Mouse (Mus musculus) CH12F3 (cell line): ENCODE results near the gene Tnni3k.
"Not testable (repeated sequence)": the region's sequence is repeated elsewhere in the genome, so short reads cannot be mapped to it uniquely, and the experiment has no call there.

Experiments used
- in situ Hi-C: fragments of 300-500 bp; cut with MboI; formaldehyde crosslinking; loops from 2 replicates; pipeline ENCODE4 v1.14.3; 2020; ENCODE audit warnings: low sequenced_read_pairs

Tnni3k gene

DNA sequence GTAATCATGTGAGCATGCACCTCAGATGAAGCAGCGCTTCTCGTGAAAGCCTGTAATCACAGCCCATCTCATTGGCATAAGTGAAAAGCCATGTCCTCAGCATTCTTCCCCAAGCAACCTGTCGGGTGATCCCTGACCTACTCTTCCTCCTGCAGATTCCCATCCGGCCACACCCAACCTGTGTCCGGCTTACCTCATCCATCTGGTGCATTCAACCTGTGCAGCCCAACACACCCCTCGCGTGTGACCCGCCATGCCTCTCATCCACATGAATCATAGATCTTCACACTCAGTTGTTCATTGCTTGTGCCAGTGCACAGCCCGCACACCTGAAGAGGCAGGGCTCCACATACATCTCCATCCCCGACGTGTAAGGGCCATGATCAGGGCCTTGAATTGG lies 217.3 kb downstream of the Tnni3k start:
- in situ Hi-C loops, result no loop called here

DNA sequence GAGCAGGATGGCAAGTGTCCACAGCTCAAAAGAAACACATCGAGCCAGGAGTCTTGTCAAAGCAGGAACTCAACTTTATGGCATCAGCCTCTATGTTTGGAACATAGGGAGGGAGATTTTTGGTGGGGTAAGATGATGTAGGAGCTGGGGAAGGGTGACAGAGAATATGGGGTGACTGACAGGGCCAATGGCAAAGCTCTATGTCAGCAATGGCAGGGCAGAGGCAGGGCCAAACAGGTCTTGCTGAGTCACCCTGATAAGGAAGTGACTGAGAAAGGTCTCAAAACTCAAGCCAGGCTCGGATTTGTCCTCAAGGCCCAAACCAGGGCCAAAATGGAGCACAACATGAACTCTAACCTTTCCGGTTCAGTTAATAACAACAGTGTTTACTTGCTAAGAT lies 219.1 kb downstream of the Tnni3k start:
- in situ Hi-C loops, result no loop called here

DNA sequence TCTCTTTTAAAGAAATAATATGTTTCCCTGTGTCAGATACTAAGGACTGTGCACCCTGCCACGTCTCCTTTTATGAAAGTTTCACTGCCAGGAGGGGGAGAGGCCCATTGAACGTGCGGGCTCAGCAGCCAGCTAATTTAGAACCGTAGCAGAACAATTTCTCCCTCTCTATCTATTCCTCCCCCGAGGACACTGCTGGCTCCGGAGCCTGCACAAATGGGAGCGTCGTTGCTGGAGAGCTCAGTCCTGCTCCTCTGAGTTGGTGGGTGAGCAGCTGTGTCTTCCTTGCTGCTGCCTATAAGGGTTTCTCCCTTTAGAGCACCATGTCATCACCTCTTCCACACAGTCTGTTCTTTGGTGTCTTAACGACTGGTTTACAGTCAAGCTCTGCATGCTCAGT lies 220.8 kb downstream of the Tnni3k start:
- in situ Hi-C loops, result no loop called here

DNA sequence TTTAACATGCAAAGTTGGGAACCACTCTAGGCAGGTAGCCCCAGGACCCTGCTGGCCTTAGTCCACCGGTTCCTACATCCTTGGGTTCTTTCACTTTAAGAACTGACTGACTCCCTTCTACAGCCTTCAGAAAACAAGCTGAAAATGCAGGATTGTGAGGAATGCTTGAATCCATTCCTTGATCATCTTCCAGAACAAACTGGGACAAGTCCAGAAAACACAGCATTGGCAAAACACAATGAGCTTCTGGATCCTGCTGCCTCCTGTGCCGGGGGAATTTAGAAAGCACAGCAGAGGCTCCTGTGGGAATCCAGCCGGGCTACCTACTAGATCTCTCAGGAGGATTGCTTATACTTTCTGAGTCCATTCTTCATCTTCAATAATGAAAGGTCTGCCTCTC lies 229.5 kb downstream of the Tnni3k start:
- in situ Hi-C loops, result no loop called here

- in situ Hi-C loops, result no loop called here
Measured at GRCm38 (mm10) chr3:154824713-154825112, 230.5 kb downstream of the Tnni3k start.

- in situ Hi-C loops, result not testable (repeated sequence)
Measured at GRCm38 (mm10) chr3:154819684-154820083, 235.5 kb downstream of the Tnni3k start.

DNA sequence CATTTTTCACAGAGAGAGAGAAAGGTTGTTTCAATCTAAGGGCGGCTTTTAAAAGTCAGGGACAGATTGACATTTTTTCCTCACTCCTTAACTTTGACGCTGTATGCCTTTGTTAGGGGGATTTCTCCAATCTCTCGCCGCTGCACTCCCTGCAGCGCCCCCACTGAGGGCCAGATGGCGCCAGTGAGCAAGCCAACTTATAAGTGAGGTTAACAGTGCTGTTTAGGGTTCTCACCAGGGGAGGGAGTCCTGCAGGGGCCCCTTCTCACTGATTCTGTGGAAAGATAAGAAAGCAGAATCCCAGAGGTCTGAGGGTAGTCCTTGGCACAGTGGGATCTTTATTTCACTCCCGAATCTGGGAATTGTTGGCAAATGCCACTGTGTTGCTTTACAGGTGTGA lies 237.5 kb downstream of the Tnni3k start:
- in situ Hi-C loops, result no loop called here

- in situ Hi-C loops, result no loop called here
Measured at GRCm38 (mm10) chr3:154816801-154817625, 238.2 kb downstream of the Tnni3k start.

- in situ Hi-C loops, result no loop called here
Measured at GRCm38 (mm10) chr3:154816231-154816630, 239.0 kb downstream of the Tnni3k start.

- in situ Hi-C loops, result no loop called here
Measured at GRCm38 (mm10) chr3:154815606-154816005, 239.6 kb downstream of the Tnni3k start.

GRCm38 (mm10) chr3:154812893-154813292 lies 242.3 kb downstream of the Tnni3k start:
- in situ Hi-C loops, result no loop called here

GRCm38 (mm10) chr3:154811833-154812232 lies 243.4 kb downstream of the Tnni3k start:
- in situ Hi-C loops, result no loop called here

- in situ Hi-C loops, result no loop called here
Measured at GRCm38 (mm10) chr3:154811281-154811680, 243.9 kb downstream of the Tnni3k start.

DNA sequence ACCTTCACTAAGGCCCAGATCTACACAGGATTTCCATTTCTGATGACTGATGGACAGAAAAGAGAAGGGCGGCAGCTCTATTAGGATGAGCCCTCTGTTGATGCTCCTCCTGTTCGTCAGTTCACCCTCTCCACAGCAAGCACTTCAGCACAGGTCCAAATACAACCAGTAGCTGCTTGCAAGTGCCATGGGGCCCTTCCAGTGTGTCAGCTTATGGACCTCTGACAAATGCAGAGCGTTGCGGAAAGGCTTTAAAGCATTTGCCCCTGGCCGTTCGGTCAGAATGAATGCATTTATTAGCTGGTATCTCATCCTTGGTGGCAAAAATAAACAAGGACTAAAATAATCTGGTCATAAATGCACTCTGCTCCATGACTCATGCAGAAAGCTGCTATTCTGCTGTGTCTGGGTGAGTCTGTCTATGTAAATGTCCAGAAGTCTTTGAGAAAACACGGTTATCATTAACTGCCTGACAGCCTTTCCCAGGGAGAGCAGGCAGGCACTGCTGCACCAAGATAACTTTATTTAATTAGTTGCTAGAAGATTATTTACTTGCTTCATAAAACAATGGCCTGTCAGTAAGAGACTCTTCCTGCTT lies 244.8 kb downstream of the Tnni3k start:
- in situ Hi-C loops, result no loop called here

DNA sequence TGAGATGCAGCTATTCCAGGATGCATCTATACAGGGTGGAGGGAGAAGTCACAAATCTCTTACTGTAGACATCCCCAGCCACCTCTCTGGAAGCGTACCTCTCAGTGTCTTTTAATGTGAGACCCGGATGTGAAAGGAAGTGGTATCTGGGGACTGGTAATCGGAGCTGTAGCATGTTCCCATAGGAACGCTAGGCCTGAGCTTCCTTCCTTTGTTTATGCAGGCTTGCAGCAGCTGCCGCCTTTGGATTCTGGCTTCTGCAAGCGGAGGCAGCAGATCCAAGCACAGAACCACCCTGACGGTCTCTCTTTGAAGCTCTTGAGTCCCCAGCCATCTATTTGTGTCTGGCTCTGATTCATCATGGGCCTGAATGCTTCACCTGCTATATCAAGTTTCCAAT lies 248.6 kb downstream of the Tnni3k start:
- in situ Hi-C loops, result no loop called here

GRCm38 (mm10) chr3:154800888-154801429 lies 254.2 kb downstream of the Tnni3k start:
- in situ Hi-C loops, result no loop called here

DNA sequence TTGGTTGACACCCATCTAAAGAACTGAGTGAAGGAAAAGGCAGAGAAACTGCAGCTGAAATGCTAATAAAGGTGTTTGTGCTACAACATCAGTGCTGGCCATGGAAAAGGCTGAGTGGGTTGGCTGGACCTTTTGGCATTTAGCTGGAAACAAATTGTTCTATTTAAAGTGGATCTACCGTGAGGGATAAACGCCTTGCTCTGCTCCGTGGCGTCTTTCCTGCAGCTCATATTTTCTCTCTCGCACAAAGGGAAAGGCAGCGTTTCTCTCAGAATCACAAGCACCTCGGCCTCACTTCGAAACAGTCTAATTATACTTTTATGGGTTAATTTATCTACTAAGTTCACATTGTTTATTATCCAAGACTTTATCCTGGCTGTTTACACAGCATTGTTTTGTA lies 254.8 kb downstream of the Tnni3k start:
- in situ Hi-C loops, result no loop called here

DNA sequence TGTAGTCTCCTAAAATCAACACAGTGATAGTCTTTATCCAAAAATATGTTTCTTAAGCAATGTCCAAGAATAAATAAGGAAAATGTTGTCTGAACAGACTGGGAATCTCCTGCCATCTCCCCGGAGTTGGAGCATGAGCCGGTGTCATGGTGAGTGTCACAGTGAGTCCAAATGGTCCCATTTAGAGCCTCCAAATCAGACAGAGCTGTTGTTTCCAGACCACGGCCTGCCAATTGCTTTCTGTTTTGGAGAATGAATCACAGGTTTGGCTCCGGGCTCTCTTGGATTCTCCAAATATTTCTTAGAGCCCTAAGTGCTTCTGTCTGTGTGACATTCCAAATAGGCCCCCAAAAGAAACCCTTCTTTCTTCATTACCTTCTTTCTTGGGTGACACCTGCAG lies 256.4 kb downstream of the Tnni3k start:
- in situ Hi-C loops, result no loop called here

DNA sequence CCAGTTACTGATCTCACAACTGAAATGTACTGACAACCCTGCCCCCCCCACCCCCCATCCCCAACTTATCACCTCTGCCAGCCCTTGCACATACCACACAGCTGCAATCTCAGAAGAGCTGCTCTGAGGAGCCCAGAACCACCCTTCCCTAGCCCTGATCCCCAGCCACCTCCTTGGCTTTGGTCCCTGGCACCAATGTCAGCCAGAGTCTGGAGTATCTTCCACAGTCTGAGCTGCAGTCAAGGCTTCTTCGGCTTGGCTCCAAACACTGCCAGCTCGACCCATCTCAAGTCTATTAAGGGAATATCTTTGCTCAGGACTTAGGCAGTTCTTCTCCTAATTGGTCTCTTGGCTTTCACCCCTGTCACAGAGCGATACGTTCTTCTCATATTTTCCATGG lies 261.6 kb downstream of the Tnni3k start:
- in situ Hi-C loops, result no loop called here

GRCm38 (mm10) chr3:154787611-154788010 lies 267.6 kb downstream of the Tnni3k start:
- in situ Hi-C loops, result no loop called here

DNA sequence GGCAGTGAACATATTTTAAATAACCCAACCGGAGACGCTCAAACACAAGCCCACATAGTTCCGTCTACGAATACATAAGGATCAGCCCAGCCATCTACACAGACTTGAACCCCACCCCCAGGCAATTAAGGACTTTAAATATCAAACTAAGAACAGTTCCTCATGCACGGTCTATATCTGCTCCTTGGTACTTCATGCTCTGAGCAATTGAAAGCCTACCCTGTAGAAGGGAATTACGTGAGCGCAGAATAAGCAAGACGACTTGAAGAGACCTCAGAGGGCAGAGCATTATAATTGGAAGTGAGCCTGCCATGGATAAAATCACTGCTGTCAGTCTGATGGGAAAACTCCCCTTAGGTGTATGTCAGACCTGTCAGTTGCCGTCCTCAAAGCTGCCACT lies 268.9 kb downstream of the Tnni3k start:
- in situ Hi-C loops, result no loop called here
